Mouse (Mus musculus): Measurements from ENCODE around the gene Atp2b4.

DNA sequence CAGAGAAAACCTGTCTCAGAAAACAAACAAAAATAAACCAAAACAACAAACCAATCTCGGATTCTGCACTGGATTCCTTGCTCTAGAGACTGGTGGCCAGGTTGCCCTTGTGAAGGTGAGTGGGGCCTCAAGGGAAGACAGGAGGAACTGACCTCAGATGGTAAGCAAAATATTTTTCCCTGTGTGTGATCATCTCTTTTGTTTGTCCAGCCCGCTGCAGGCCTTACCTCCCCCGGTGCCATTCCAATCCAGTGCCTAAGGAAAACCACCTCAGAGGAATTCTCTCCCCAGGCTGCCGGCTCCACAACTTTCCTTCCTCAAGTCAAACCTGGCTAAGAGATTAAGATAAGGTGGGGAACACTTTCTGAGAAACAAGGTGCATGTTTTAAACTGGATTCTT, 108.6 kb downstream of the Atp2b4 start:
- TF ChIP-seq EP300 (IDR thresholded peaks at IDR 0.05; ENCODE audit: low read depth) (no peak), CTCF (IDR thresholded peaks at IDR 0.05; ENCODE audit: low read depth) (no peak)
